Mouse (Mus musculus) neural tube, embryonic 10.5 days (tissue): ENCODE data around the gene Zfp661.
"Not testable (repeated sequence)": the region's sequence is repeated elsewhere in the genome, so short reads cannot be mapped to it uniquely, and the experiment has no call there.

Experiments
- DNase-seq: peaks from one replicate; pipeline ENCODE4 v3.0.0-alpha.2; 2017; ENCODE audit warnings: low spot score; ENCODE audit errors: extremely low spot score

Gene Zfp661

DNA sequence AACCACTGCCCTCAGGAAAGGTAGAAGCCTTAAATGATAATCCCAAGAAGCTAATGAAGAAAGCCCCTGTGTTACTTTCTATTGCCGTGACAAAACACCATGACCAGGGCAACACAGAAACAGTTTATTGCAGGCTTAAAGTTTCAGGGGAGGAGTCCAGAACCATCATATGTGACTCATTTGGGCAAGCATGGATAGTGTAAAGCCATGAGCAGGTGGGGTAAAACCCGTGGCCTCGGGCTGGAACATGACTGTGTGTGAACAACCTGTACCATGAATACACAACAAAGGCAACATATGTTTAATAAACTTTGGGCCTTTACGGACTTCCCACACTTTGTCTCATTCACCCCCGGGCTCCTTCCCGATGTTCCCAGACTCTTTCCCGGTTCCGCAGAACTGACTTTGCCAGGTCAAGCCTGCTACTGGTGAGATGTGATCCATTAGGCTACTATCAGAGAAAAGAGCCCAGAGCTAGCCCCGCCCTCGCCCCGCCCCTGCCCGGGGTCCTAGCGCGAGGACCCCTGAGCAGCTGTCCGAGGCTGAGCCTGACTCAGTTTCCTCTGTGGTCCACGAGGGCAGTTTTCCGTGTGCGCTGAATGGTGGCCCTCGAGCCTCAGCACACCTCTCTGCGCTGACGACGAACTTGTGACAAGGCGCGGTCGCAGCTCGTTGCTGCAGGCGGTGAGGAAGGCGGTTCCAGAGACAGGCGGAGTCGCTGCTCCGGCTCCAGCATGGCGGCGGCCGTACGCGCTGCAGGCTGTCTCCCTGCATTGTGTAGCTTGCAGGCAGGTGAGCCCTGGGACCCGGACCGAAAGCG lies at the start of gene Zfp661, which contains the start of gene Mrps5:
TSS of gene Zfp661 (minus strand) at position 401 of the 820 bp plus-strand sequence.
TSS of gene Mrps5 (plus strand) at position 529 of the 820 bp plus-strand sequence.
- DNase-seq: peak; percentile 92

GRCm38 (mm10) chr2:127635581-127635980 lies 48.7 kb upstream of the Zfp661 start:
- DNase-seq: no peak

DNA sequence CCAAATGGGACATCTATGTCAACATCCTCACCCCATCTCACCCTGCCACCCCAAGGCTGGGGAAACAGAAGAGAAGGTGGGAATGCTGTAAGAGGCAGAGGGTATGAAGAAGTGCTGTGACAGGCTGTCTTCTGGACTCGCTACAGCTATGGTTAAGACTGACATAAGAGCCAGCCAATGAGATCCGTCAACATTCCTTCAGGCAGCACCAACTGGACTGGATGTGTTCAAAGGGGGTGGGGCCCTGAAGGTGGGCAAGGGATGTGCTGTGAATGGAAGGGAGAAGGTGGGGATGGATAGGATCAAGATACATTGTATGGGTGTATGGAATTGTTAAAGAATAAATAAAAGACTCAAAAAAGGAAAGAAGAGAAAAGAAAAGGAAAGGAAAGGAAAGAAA lies 45.7 kb upstream of the Zfp661 start:
- DNase-seq: no peak

DNA sequence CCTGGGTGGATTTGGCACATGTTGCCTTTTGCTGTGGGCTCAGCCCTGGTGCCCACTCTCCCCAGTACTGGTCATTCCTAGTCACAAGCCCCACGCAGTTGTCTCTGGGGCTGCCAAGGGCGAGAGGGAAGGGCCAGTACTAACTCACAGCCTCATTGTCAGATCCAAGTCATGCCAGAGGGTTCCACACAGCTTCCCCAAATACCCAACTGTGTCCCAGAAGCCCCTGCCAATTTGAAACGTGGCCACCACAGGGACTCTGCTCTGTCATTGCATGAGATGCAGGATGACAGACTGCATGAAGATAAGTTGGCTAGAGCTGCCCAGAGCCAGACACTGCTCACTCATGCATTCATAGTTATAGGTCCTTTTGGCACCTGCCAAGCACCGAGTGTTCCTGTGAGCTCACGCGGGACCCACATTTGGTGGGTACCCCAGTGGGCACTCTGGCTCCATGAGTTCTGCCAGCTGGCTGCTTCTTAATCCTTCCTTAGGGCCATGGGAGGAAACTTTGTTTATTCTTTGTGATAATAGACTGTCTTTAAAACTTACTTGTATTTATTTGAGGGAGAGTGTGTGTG lies 41.2 kb upstream of the Zfp661 start:
- no peak for DNase-seq

GRCm38 (mm10) chr2:127627354-127627753 lies 40.5 kb upstream of the Zfp661 start:
- no peak for DNase-seq

- DNase-seq: no peak
Measured at GRCm38 (mm10) chr2:127625659-127626058, 38.8 kb upstream of the Zfp661 start.

- DNase-seq: no peak
Measured at GRCm38 (mm10) chr2:127624786-127625185, 37.9 kb upstream of the Zfp661 start.

GRCm38 (mm10) chr2:127622065-127622464 lies 35.2 kb upstream of the Zfp661 start:
- no peak for DNase-seq

DNA sequence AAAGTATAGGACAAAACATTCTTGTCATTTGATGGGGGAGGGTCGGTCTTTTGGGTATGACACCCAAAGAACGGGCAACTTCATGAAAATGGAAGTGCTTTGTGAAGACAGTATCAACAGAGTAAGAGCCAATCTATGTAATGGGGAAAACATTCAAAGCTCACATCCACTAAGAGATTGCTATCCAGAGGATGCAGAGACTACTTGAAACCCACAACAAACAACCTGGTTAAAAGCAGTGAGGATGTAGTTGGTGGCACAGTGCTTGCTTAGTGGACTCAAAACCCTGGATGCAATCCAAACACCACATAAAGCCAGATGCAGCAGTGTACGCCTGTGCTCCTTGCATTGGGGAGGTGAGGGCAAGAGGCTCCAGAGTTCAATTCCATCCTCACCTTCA lies 32.4 kb upstream of the Zfp661 start:
- no peak for DNase-seq

DNA sequence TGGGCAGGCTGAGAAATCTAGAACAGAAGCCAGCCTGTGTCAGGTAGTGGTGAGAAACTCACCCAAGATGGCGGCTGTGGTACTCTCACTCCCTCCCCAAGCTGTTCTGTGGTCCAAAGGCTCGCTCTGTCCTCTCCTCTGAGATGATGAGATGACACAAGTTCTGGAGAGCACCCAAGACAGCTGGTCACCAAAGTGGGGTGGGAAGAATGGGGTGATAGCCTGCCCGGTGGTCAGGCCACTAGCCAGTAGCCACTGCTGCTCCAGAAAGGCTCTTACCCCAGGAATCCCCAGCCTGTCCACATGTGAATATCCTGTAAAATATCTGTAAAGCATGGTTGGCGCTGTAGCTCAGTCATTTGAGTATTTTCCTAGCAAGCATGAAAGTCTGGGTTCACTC lies 25.4 kb upstream of the Zfp661 start:
- no peak for DNase-seq

- DNase-seq: no peak
Measured at GRCm38 (mm10) chr2:127611386-127611785, 24.5 kb upstream of the Zfp661 start.

DNA sequence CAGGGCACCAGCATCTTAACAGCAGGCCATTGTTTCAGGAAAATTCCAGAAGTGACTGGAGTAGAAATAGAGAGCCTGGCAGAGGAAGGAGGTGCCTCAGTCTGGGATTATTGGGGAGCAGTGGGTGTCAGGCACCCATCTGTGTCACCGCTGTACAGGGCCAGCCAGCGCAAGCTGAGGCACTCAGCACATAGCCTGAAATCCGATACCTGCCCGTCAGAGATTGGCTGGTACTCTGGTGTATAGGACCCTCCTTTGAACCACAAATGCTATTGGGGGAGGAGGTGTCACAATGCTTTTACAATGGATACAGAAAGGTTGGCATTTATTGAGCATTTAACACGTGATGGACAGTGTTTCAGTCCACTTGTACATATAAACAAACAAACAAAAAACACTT lies 22.1 kb upstream of the Zfp661 start:
- no peak for DNase-seq

GRCm38 (mm10) chr2:127608234-127608633 lies 21.3 kb upstream of the Zfp661 start:
- DNase-seq: no peak

DNA sequence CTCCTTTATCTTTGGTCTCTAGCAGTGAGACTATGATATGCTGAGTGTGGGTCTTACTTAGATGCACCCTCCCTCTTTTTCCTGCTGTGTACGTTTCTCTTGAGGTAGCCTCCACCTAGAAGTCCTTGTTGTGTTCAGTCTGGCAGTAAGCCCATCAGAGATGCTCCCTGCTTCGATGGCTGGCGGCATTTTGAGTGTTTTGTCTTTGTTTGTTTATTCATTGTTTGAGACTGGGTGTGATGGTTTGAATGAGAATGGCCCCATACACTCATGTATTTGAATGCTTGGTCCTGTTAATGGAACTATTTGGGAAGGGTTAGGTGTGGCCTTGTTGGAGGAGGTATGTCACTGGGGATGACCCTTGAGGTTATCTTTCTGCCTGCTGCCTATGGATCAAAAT lies 18.3 kb upstream of the Zfp661 start:
- DNase-seq: no peak

DNA sequence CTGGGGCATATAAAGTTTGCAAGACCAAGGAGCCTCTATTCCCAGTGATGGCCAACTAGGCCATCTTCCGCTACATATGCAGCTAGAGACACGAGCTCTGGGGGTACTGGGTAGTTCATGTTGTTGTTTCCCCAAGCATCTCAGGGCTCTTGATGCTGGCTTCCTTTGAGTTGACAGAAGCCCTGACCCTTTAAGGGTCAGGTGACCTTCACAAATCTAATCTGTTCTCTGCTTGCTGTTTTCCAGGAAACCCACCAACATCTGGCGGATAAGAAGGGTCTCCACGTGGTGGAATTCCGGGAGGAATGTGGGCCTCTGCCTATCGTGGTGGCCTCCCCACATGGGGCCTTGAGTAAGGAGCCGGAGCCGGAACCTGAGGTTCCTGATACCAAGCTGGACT lies 16.5 kb upstream of the Zfp661 start:
- not testable (repeated sequence) for DNase-seq

GRCm38 (mm10) chr2:127590840-127591239 lies 3.9 kb upstream of the Zfp661 start:
- DNase-seq: no peak

GRCm38 (mm10) chr2:127590204-127590603 lies 3.3 kb upstream of the Zfp661 start:
- DNase-seq: no peak

GRCm38 (mm10) chr2:127588897-127589296 lies 2.0 kb upstream of the Zfp661 start:
- no peak for DNase-seq

- DNase-seq: no peak
Measured at GRCm38 (mm10) chr2:127587514-127587844, 585 bp upstream of the Zfp661 start.

GRCm38 (mm10) chr2:127584436-127584858 lies 2.4 kb downstream of the Zfp661 start:
- DNase-seq: peak; percentile 92

DNA sequence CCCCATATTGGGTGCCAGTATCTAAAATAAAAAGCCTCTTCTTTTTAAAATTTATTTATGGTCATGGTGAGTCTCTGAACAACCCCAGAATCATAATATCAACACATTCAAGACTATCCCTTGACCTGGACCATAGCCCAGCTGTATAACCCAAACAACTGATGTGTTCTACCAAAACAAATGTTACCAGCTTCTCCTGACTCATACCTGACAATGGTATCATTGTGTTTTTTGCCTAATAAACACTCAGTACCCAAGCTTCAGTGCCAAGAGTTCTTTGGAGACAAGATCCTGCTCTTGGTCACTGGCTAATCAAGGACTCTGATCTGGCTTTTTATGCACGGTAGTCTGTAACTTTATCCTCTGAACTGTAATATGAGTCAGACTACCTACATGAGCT lies 13.6 kb downstream of the Zfp661 start:
- DNase-seq: no peak

DNA sequence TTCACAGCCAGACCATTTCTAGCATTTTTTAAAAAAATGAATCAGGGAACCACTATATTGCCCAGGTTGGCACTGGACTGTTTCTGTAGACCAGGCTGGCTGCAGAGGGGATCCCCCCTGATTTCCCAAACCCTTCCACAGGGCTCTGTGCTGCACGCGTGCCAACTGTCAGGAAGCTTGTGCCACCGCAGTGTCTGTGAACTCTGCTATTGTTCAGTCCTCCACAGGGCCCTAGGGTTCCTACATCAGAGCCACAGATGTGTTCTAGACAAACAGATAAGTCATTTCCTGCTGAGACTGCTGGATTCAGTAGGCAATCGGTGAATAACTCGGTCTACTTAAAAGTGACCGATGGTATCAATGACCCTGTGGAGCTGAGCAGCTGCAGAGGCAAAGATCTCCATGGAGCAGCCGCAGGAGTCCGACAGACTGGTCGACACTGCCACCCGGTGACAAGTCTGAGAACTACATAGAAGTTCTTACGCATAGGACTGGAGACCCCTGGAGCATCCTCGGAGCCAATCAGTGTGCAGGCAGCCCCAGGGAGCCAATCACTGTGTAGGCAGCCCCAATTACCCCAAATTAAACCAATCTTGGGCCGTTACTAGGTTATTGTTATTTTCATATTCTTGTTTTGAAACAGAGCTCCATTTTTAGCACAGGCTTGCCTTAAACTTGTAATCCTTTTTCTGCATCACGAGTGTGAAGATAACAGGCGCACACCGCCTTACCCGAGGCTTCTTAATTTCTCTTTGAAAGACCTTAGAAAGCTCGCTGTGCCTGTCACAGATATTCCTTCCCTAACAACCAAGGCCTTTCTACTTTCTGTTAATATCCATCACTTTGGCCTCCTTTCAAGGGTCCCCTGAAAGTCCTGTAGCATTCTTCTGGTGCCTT lies 27.6 kb downstream of the Zfp661 start:
- peak; percentile 90 for DNase-seq
